Mouse (Mus musculus) liver, embryonic 15.5 days (tissue): ENCODE data around the gene Gm14819. TPM values are rescaled to one million over a fixed set of nuclear protein-coding genes. Genes with fewer than 3 reads are reported as not detected.
"Not testable (repeated sequence)": the region's sequence is repeated elsewhere in the genome, so short reads cannot be mapped to it uniquely, and the experiment has no call there.

ENCODE experiments used
- ATAC-seq: fragments of 200-750 bp; cut with Nextera tagmentation; 2 replicates; pipeline ENCODE4 v1.8.0; 2017; ENCODE audit warnings: moderate number of reproducible peaks, mild to moderate bottlenecking, moderate library complexity; ENCODE audit not compliant: insufficient read depth
- H3K27ac ChIP-seq: fragments of 300-500 bp; sonication (generic); replicated peaks from 2 replicates; pipeline ENCODE4 v1.5.1; 2015; ENCODE audit warnings: mild to moderate bottlenecking, inconsistent platforms
- H3K27me3 ChIP-seq: fragments of 300-500 bp; sonication (generic); 2 replicates; pipeline ENCODE4 v1.6.1; 2015; ENCODE audit warnings: mild to moderate bottlenecking, inconsistent platforms
- H3K36me3 ChIP-seq: fragments of 300-500 bp; sonication (generic); replicated peaks from 2 replicates; pipeline ENCODE4 v1.6.1; 2015; ENCODE audit warnings: moderate library complexity, mild to moderate bottlenecking, inconsistent platforms
- H3K4me1 ChIP-seq: fragments of 300-500 bp; sonication (generic); replicated peaks from 2 replicates; pipeline ENCODE4 v1.6.1; 2015; ENCODE audit warnings: inconsistent platforms
- H3K4me2 ChIP-seq: fragments of 300-500 bp; sonication (generic); 2 replicates; pipeline ENCODE4 v1.6.1; 2015; ENCODE audit warnings: moderate library complexity, mild to moderate bottlenecking, inconsistent platforms
- H3K4me3 ChIP-seq: fragments of 300-500 bp; sonication (generic); replicated peaks from 2 replicates; pipeline ENCODE4 v1.5.1; 2015; ENCODE audit warnings: mild to moderate bottlenecking, inconsistent platforms
- H3K9ac ChIP-seq: fragments of 300-500 bp; sonication (generic); 2 replicates; pipeline ENCODE4 v1.6.1; 2015; ENCODE audit warnings: moderate library complexity, mild to moderate bottlenecking, inconsistent platforms
- H3K9me3 ChIP-seq: fragments of 300-500 bp; sonication (generic); replicated peaks from 2 replicates; pipeline ENCODE4 v1.6.1; 2016; ENCODE audit warnings: inconsistent platforms
- WGBS: fragments of 180-500 bp; shearing (Covaris S2); methylation state at CpG from one replicate; pipeline ENCODE4 v1.1.7; 2015; ENCODE audit warnings: mixed read lengths; ENCODE audit not compliant: insufficient replicate concordance; 5-methylcytosine and 5-hydroxymethylcytosine counted together
- polyA plus RNA-seq: library from polyadenylated mRNA; unstranded; fragments of >200 nt; fragmentation: Nextera tagmentation; extraction: Ambion mirVana; gene quantifications from 2 replicates; pipeline ENCODE4 v1.2.1, GENCODE M21; 2015

Gene Gm14819
- not detected in 2 replicates for polyA plus RNA-seq

DNA sequence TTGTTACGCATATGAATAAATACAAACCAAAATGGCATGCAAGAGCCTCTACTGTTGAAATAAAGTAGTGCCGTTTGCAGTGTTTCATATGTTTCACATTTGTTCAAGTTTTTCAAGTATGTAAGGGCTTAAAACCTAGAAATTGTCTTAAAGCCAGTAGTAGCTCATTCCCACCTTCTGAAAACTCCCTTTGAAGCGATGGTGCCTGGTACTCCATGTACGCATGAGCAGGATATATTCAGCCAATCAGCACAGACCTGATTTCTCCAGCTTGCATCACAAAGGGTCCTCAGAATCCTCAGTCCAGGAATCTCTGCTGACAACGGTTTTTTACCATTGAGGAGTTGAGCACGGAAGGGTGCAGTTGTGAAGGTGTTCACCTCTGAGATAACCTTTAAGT lies at the start of gene Gm14819:
Gm14819 (plus strand) TSS at position 301 of the 400 bp plus-strand sequence.
- not testable (repeated sequence) for H3K4me2 ChIP-seq, H3K4me1 ChIP-seq, H3K9me3 ChIP-seq, H3K27me3 ChIP-seq, H3K4me3 ChIP-seq, H3K36me3 ChIP-seq, H3K9ac ChIP-seq, H3K27ac ChIP-seq, ATAC-seq
- WGBS = no CpG with 5 or more reads among the region's 6 CpGs
